Mouse (Mus musculus) embryonic fibroblast, embryonic 13.5 days (primary cell): ENCODE measurements around the gene Arhgef10l. TPM values are rescaled to one million over a fixed set of nuclear protein-coding genes. Genes with fewer than 3 reads are reported as not detected.

Experiments
- H3K27ac ChIP-seq: 2 replicates; pipeline ENCODE4 v1.5.1; 2012; ENCODE audit warnings: low read length, control low read depth, inconsistent platforms; ENCODE audit not compliant: insufficient read depth
- H3K4me1 ChIP-seq: 2 replicates; pipeline ENCODE4 v1.6.1; 2011; ENCODE audit warnings: low read length; ENCODE audit not compliant: control insufficient read depth, insufficient read depth
- H3K4me3 ChIP-seq: 2 replicates; pipeline ENCODE4 v1.5.1; 2011; ENCODE audit warnings: mild to moderate bottlenecking, control low read depth, low read length; ENCODE audit not compliant: insufficient read depth
- CTCF ChIP-seq: IDR thresholded peaks from 2 replicates; pipeline ENCODE4 v1.5.1; 2011; ENCODE audit warnings: mild to moderate bottlenecking, control low read depth, low read length, moderate library complexity, borderline replicate concordance; ENCODE audit not compliant: insufficient read depth
- POLR2A ChIP-seq: IDR thresholded peaks from 2 replicates; pipeline ENCODE4 v1.6.1; 2011; ENCODE audit warnings: low read depth, mild to moderate bottlenecking, control low read depth, low read length, moderate library complexity
- polyA plus RNA-seq: library from polyadenylated mRNA; stranded (reverse); fragments of >200 nt; gene quantifications from 2 replicates; pipeline ENCODE4 v1.2.4, GENCODE M21; 2011; ENCODE audit warnings: low read depth; ENCODE audit not compliant: missing spikeins, insufficient read length

Gene Arhgef10l
- polyA plus RNA-seq, 1 experiment, result 12.6 TPM

DNA sequence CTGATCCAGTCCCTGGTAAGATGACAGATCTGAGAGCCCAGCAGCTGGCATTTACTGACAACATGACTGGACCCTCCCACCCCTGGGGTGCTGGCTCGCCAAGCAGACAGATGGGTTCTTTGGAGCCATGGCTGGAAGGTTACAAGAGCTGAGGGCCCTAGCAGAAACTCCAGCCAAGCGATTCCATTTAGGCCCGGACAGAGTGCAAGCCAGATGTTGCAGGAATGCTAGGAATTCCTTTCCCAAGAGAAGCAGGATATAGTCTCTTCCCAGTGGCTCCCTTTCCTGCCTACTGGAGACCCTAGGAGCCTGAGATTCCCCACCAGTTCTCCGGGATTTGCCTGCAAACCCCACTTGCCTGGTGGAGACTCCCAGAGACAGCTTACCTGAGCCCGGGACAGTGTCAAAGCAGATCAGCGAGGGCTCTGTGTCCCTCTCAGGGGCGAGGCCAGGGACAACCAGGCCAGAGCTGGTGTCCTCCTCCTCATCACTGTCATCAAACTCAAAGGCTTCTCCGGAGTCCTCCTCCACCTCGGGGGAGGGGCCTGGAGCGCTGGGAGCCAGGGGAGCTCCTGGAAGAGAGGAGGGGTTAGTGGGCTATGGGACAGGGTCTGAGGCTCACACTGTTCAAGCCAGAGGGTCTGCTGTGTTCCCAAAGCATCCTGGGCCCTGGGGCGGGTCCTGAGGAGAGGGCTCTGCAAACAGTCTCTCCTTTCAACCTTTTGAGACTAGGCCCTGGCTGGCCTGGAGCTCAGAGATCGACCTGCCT lies 54.8 kb downstream of the Arhgef10l start:
- Histone ChIP-seq H3K4me1 (peaks cover 5% of the 10 kb centered on the region; the same call in 1 of the 2 replicates), H3K4me3 (no peak overlapping the region), H3K27ac (no peak overlapping the region)
- TF ChIP-seq CTCF (no peak), POLR2A (no peak)

DNA sequence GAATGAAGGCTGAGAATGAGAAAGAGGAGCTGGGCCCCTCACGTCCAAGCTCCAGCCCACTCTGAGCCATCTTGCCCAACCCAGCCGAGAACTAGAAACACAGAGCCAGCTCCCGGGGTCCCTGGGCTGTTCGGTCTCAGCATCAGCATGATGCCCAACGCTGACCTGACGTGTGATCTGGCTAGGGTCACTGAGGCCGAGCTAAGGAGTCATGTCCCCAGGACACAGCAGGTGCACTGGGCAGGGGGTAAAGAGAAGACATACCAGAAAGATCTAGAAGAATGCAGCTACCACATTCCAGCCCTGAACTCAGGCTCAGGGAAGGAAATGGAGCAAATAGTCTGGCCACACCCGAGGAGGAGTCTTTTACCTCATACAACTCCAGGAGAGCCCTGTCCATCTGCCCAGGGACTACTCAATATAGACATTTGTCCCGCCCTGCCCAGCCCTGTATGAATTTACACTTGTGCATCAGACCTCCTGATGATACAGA lies 57.5 kb downstream of the Arhgef10l start:
- Histone ChIP-seq H3K27ac (no peak overlapping the region), H3K4me1 (peaks cover 5% of the 10 kb centered on the region; the same call in 1 of the 2 replicates), H3K4me3 (no peak overlapping the region)
- TF ChIP-seq CTCF (no peak), POLR2A (no peak)

DNA sequence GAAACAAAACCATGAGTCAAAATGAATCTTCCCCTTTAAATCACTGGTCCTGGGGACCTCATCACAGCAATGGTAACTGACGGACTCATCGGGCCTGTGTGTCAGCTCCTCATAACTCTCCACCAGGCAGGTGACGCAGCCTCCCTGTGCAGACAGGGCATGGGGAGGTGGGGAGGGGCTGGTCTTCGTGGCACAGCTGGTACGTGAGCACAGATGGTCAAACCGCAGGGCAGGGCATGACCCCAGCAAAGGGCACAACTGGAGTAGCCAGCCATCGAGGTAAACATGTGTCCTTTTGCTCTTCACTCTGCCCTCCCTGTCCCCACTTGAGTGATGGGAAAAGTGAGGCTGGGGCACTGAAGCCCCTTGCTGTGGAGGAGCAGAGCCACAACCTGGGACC lies 59.0 kb downstream of the Arhgef10l start:
- Histone ChIP-seq H3K4me3 (no peak overlapping the region), H3K4me1 (peaks cover 5% of the 10 kb centered on the region; the same call in 1 of the 2 replicates), H3K27ac (no peak overlapping the region)
- TF ChIP-seq CTCF, result no peak
- TF ChIP-seq POLR2A, result no peak

DNA sequence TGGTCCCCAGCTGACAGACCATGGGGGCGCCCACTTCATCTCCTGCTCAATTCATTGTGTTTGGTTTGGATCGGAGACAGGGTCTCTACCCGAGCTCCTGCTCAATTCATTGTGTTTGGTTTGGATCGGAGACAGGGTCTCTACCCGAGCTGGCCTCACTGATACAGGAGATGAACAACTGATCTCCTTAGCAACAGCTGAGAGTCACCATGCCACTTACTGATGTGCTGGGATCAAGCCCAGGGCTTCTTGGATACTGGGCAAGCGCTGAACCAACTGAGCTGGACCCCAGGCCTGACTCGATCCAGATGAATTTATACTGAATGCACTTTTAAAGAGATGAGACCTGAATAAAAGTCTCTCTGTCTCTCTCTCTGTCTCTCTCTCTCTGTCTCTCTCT lies 59.6 kb downstream of the Arhgef10l start:
- TF ChIP-seq POLR2A (no peak), CTCF (no peak)
- Histone ChIP-seq H3K4me3 (no peak overlapping the region), H3K4me1 (peaks cover 2% of the 10 kb centered on the region; the same call in 1 of the 2 replicates), H3K27ac (no peak overlapping the region)

DNA sequence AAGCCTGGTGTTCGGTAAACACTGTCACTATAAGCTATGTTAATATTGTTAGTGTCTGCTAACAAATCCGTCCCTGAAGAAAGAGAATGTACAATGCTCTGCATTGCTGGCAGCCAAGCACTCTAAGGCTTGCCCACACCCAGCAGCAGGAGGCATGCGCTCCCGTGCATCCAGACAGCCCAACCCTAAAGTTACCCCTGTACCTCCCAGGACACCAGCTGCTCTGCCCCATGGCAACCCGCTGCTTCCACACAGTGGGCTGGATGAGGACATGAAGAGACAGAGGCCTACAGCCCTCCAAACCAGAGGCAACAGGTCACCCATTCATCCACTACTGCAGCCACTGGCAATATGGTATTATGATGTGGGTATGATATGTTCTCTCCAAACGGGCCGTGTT lies 60.0 kb downstream of the Arhgef10l start:
- Histone ChIP-seq H3K27ac (no peak overlapping the region), H3K4me3 (no peak overlapping the region), H3K4me1 (no peaks in the 10 kb centered on the region; the same call in 1 of the 2 replicates)
- TF ChIP-seq CTCF (no peak), POLR2A (no peak)

DNA sequence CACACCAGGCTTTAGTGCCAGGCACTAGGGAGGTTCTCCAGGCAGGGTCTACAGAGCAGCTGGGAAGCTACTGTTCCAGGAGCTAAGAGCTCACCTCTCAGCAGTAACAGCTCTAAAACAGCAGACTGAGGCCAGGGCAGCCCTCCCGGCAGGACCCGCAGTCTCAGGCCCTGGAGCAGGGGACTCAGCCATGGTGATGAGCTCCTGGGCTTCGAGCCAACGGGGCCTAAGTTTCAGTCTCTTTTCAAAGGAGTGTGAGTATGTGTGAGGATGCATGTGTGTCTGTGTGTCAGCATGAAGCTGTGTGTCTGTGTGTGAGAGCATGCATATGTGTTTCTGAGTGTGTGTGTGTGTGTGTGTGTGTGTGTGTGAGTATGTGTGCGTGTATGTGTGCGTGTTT lies 60.6 kb downstream of the Arhgef10l start:
- Histone ChIP-seq H3K4me3 (no peak overlapping the region), H3K27ac (no peak overlapping the region), H3K4me1 (no peaks in the 10 kb centered on the region)
- TF ChIP-seq CTCF (no peak), POLR2A (no peak)

DNA sequence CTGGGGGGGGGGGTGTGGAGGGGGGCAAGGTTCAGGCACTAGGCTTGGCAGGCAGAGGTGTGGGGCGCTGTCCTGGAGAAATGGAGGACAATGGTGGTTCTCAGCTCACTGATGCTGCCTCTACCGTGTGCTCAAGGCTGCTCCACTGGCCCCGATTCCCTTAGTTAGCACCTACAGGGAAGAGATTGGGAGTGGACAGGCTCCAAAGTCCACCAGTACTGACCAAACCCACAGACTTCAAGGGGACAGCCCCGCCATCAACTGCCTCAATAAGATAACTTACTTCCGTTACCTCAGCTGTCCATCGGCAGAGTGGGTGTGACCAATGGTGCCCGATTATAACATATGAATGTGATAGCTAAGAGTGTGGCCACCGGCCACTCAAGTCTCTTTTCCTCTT lies 61.3 kb downstream of the Arhgef10l start:
- H3K27ac ChIP-seq, result no peak overlapping the region
- no peak for TF ChIP-seq CTCF
- TF ChIP-seq POLR2A, result no peak
- no peaks in the 10 kb centered on the region for H3K4me1 ChIP-seq
- H3K4me3 ChIP-seq, result no peak overlapping the region

DNA sequence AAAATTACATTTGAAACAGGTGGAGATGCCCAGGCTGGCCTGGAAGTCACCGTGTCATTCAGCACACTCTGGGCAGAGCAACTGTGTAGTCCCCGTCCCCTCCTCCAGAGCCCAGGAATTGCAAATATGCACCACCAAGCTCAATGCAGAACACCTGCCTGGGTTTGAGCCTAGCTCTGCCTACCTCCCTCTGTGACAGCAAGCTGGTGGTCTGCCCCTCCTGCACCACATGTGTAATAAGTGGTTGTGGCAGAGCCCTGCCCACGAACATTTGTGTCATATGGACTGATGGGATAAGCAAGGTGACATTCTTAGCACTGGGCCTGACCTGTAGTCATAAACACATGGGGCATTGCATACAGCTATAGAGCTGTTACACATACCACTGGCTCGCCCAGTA lies 63.8 kb downstream of the Arhgef10l start:
- no peak overlapping the region for H3K4me3 ChIP-seq
- no peak overlapping the region for H3K27ac ChIP-seq
- H3K4me1 ChIP-seq, result no peaks in the 10 kb centered on the region
- no peak for TF ChIP-seq POLR2A
- TF ChIP-seq CTCF, result no peak

DNA sequence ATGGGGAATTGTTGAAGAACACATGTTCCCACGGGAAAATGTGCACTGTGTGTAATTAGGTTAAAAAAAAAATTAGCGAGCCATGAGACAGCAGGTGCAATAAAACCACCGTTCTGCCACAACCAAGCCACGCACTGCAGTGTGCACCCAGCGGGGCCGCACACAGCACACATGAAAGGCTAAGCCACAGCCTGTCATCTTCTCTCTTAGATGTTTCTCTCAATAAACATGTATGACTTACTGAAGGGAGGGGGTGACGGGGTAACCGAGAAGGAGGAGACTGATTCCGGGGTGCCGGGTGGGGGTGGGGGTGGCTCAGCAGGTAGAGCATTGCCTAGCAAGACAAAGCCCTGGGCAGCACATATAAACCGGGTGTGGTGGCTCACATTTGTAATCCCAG lies 64.7 kb downstream of the Arhgef10l start:
- Histone ChIP-seq H3K4me3 (no peak overlapping the region), H3K27ac (no peak overlapping the region), H3K4me1 (no peaks in the 10 kb centered on the region)
- no peak for TF ChIP-seq POLR2A
- TF ChIP-seq CTCF, result no peak

DNA sequence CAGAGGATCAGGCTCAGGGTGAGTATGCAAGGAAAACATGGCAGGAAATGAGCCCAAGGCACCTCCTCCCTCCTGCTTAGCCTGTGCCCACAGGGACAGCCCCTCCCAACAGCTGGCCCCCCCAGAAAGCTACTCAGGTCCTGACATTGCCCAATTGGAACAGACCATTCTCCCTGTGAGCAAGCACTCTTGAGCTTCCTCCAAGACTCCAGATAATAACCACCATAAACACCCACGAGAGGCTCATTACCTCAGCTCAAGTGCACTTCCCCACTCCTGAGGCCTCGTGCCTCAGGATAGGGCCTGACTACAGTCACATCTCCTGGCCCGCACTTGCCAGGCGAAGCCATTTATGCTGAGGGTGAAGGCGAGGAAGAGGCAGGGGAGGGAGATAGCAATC lies 67.0 kb downstream of the Arhgef10l start:
- H3K4me3 ChIP-seq, result no peak overlapping the region
- TF ChIP-seq CTCF (no peak), POLR2A (no peak)
- no peaks in the 10 kb centered on the region for H3K4me1 ChIP-seq
- H3K27ac ChIP-seq, result no peak overlapping the region

DNA sequence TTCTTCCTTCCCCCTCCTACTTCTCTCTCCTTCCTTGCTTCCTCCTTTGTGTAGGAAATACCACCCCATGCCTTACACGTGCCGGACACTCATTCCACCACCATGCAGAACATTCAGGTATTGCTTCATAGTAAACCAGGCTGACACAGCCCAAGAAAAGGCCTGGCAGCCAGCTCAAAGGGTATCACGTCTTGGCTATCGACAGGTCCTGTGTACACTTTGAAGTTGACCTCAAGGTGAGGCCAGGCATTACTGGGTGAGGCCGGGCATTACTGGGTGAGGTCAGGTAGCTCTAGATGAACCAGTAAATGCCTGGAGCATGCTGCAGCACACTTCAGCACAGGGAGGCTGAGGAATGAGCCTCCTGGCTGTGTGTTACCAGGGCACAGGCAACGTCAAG lies 67.9 kb downstream of the Arhgef10l start:
- Histone ChIP-seq H3K27ac (no peak overlapping the region), H3K4me1 (no peaks in the 10 kb centered on the region), H3K4me3 (no peak overlapping the region)
- TF ChIP-seq POLR2A, result no peak
- no peak for TF ChIP-seq CTCF
